Mouse (Mus musculus): ENCODE measurements around the gene Gm20388. TPM values are rescaled to one million over a fixed set of nuclear protein-coding genes. Genes with fewer than 3 reads are reported as not detected.

The Gm20388 gene
- polyA plus RNA-seq, 1 experiment from 2014 or later: not detected

DNA sequence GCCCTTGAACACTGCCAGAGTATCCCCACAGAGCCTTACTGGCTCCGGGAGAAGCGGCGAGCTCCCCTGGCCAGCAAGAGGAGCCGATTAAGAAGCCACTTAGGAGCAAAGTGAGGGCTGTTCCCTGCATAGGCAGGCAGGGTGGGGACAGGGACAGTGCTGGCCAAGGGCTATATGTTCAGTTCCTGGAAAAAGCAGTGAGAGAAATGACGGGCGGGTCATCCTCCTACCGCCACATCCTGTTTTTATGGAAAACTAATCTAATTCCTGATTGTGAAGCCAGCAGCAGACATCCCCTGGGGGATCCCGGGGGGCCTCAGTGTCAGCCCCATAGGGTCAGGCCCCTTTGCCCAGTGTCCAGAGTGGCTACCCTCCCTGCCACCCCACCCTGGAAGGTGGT lies 2620.7 kb downstream of the Gm20388 start:
- no peak for ATAC-seq
- peaks cover 79% of the 10 kb centered on the region for H3K36me3 ChIP-seq
- no peaks in the 10 kb centered on the region for H3K27me3 ChIP-seq (replicated peaks)
- H3K9me3 ChIP-seq (replicated peaks): no peaks in the 10 kb centered on the region
- no peak overlapping the region for H3K4me2 ChIP-seq
- peak overlapping the region; percentile 32; the same call in 1 of the 2 replicates for H3K27ac ChIP-seq
- no peak overlapping the region for H3K9ac ChIP-seq
- H3K4me1 ChIP-seq: peaks cover 79% of the 10 kb centered on the region
- no peak overlapping the region for H3K4me3 ChIP-seq
- 80% methylated on average over 8 of the region's 8 CpGs for WGBS (ENCODE audit: insufficient replicate concordance)

DNA sequence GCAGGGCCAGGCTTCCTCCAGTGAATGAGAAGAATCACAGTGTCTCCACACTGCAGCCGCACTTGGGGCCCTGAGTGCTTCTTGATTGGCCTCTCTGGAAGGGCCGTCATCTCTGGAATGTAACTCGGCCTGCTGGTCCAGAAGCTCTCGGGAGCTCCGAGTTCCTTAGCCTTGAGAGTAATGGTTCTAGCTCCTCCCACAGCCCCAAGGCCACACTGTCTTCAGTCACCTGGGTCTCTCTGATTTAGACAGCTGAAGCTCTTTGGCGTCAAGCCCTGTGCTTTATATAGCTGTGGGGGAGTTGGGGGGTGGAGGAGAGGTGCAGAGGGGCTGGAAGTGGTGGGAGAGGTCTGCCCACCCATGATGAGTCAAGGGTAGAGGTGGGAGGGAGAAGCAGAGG lies 2626.4 kb downstream of the Gm20388 start:
- H3K4me3 ChIP-seq: peak overlapping the region; percentile 39

DNA sequence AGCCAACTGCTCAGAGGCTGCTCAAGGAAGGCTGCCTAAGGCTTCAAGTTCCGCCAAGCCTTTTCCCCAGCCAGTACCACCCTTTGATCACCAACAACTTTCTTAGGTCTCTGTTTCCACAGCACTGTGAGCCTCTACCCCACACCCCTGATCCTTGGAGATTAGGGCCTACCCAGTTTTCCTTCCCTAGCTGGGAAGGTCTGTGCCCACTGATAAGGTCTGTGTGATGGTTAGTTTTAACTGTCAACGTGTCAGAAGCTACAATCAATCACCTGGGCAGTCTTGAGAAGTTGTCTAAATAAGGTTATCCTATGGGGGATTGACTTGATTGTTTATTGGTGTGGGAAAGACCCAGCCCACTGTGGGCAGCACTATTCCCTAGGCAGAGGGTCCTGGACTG lies 2627.2 kb downstream of the Gm20388 start:
- peak overlapping the region; percentile 71 for H3K9ac ChIP-seq
- 23% methylated on average over 2 of the region's 2 CpGs for WGBS (ENCODE audit: insufficient replicate concordance)
- H3K4me1 ChIP-seq: peaks cover 95% of the 10 kb centered on the region
- peaks cover 67% of the 10 kb centered on the region for H3K36me3 ChIP-seq
- no peaks in the 10 kb centered on the region for H3K27me3 ChIP-seq (replicated peaks)
- H3K9me3 ChIP-seq (replicated peaks): no peaks in the 10 kb centered on the region
- H3K27ac ChIP-seq: peak overlapping the region; percentile 95
- H3K4me3 ChIP-seq: peak overlapping the region; percentile 39
- peak overlapping the region; percentile 80 for H3K4me2 ChIP-seq
- ATAC-seq: peak; percentile 94

More for the DNA sequence above, 2626.4 kb downstream of the Gm20388 start:
- no peaks in the 10 kb centered on the region for H3K27me3 ChIP-seq (replicated peaks)
- peak; percentile 4; the same call in 1 of the 2 replicates for ATAC-seq
- peak overlapping the region; percentile 95 for H3K27ac ChIP-seq
- peaks cover 67% of the 10 kb centered on the region for H3K36me3 ChIP-seq
- H3K4me1 ChIP-seq: peaks cover 95% of the 10 kb centered on the region
- H3K9me3 ChIP-seq (replicated peaks): no peaks in the 10 kb centered on the region
- WGBS (ENCODE audit: insufficient replicate concordance): 38% methylated on average over 6 of the region's 6 CpGs
- H3K4me2 ChIP-seq: peak overlapping the region; percentile 80
- peak overlapping the region; percentile 71 for H3K9ac ChIP-seq

DNA sequence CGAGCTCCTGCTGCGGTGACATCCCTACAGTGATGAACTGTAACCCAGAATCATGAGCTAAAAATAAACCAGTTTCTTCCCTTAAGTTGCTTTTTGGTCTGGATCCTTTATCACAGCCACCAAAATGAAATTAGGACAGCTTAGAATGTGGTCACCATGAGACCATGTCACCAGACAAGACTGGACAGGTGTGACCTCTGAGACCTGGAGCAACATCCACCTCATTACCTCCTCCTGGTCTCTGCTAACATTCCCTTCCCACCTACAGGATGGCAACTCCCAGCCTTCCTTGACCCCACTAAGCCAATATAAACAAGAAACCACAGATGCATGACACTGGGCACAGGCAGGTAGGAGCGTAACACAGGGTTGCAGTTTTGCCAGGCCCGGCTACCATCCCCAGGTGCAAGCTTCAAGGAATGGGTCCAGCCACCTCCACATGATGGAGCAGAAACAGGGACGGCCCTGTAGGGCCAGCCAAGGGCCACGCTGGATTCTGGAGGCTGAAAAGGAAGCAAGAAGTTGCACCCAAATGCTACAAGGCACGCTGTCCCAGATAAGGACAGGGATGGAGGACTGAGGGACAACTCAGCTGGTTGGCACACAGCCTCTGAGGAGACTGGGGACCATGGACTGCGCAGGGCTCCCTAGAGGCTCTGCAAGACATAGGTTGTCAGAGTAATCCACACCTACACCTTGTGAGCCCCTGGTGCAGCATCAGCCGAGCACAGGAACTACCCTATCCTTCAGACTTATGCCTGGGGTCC lies 2627.9 kb downstream of the Gm20388 start:
- Histone ChIP-seq H3K9me3 (replicated peaks) (no peaks in the 10 kb centered on the region), H3K4me3 (peak overlapping the region; percentile 39), H3K4me1 (peaks cover 95% of the 10 kb centered on the region), H3K9ac (peak overlapping the region; percentile 71), H3K27ac (peak overlapping the region; percentile 95), H3K4me2 (peak overlapping the region; percentile 80), H3K27me3 (replicated peaks) (no peaks in the 10 kb centered on the region), H3K36me3 (peaks cover 68% of the 10 kb centered on the region)
- ATAC-seq: peak; percentile 36
- WGBS (ENCODE audit: insufficient replicate concordance): 58% methylated on average over 9 of the region's 9 CpGs

DNA sequence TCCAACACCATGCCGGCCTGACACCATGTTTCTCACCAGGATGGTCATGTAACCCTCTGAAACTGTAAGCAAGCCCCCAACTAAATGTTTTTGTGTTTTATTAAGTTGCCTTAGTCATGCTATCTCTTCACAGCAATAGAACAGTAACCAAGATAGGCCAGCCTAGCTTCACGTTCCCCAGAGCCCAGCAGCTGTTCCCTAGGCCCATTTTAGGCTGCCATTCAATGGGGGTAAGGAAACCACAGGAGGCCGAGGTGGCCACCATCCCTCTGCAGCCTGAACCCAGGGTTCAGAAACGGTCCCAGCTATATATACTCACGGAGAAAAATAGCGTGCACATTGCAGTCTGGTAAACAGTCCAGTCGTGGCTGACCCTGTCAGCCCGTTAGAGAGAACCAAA lies 2633.5 kb downstream of the Gm20388 start:
- ATAC-seq: no peak
- H3K9ac ChIP-seq: peak overlapping the region; percentile 99; the same call in 1 of the 2 replicates
- peak overlapping the region; percentile 98 for H3K27ac ChIP-seq
- no peak overlapping the region for H3K4me3 ChIP-seq
- 76% methylated on average over 8 of the region's 8 CpGs for WGBS (ENCODE audit: insufficient replicate concordance)
- H3K27me3 ChIP-seq (replicated peaks): no peaks in the 10 kb centered on the region
- H3K9me3 ChIP-seq (replicated peaks): no peaks in the 10 kb centered on the region
- peaks cover 69% of the 10 kb centered on the region for H3K36me3 ChIP-seq
- H3K4me1 ChIP-seq: peaks cover 100% of the 10 kb centered on the region
- peak overlapping the region; percentile 98; the same call in 1 of the 2 replicates for H3K4me2 ChIP-seq

DNA sequence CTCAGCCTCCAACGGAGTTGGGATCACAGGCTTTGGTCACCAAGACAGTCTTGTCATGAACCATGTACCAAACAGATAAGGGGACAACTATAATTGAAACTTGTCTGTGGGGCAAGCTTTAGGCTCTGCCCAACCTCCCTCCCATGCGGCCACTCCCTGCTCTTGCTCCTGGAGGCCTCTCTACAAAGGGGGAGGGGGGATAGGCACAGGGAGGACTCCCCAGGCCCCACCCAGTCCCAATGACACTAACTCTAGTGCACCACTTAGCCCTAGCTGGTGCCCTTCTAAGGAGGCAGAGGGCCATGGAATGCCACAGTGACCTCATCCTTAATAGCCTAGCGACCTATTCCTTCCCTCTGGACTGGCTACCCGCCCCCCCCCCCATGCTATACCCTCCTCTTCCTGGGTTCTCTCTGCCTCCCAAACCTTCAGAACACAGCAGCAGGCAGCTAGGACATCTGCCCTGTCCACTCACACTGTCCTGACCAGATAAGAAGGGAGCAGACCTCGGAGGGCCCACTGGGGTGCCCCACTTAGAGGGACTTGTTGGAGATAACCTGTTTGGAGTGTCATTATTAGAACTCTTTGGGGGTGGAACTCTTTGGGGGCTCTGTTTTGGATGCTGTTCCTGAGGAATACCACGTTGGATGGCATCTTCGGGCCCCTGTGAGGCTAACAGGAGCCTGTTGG lies 2635.6 kb downstream of the Gm20388 start:
- Histone ChIP-seq H3K9me3 (replicated peaks) (no peaks in the 10 kb centered on the region), H3K27me3 (replicated peaks) (no peaks in the 10 kb centered on the region), H3K27ac (peak overlapping the region; percentile 98), H3K4me1 (peaks cover 91% of the 10 kb centered on the region), H3K9ac (peak overlapping the region; percentile 99), H3K36me3 (peaks cover 54% of the 10 kb centered on the region), H3K4me3 (peak overlapping the region; percentile 93), H3K4me2 (peak overlapping the region; percentile 98)
- ATAC-seq: peak; percentile 88
- 21% methylated on average over 7 of the region's 7 CpGs for WGBS (ENCODE audit: insufficient replicate concordance)

DNA sequence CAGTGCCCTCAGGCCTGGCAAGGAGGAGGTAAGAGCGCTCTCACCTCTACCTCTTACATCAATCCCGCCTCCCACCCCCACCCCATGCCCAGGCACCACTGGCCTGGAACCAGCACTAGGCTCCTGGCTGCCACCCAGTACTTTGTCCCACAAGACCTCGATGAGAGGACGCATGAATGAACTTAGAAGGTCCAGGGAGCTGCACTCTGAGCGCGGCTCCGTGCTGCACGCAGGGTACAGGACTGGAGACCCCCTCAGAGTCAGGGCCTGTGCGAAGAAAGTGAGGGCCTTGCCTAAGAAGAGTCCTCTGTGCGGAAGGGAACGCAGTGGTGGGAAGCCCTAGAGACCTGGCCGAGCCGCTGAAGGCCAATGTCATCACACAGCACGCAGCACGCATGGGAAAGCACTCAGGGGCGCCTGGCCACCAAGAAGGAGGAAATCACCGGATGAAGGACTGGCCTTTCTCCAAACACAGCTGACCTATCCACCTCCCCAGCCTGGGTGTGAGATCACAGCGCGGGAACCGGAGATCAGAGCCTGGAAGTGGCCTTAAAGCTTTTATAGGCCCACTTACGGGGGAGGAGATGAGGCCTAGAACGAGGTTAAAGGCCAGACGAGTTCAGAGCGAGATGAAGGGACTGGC lies 2636.3 kb downstream of the Gm20388 start:
- peaks cover 47% of the 10 kb centered on the region for H3K36me3 ChIP-seq
- H3K27ac ChIP-seq: peak overlapping the region; percentile 98
- no peaks in the 10 kb centered on the region for H3K27me3 ChIP-seq (replicated peaks)
- WGBS (ENCODE audit: insufficient replicate concordance): 61% methylated on average over 24 of the region's 24 CpGs
- ATAC-seq: no peak
- peak overlapping the region; percentile 93 for H3K4me3 ChIP-seq
- peaks cover 87% of the 10 kb centered on the region for H3K4me1 ChIP-seq
- peak overlapping the region; percentile 99 for H3K9ac ChIP-seq
- H3K4me2 ChIP-seq: peak overlapping the region; percentile 98
- no peaks in the 10 kb centered on the region for H3K9me3 ChIP-seq (replicated peaks)

DNA sequence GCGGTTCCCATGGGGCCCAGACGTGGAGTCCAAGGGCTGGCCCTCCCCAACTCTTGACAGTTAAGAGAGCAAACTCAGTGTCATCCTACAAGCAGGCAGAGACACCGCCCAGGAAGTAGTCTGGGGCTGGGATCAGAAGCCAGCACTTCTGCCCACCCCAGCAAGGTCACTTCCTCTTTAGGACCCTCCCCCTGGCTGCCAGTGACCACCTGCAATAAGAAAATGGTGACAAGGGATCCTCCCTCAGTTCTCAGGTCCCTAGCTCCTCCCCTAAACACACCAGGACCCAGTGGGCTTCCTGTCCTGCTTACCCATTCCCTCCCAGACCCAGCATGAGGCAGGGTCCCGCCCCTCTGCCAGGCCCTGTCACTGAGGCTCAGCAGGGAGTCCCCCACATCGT lies 2637.2 kb downstream of the Gm20388 start:
- no peaks in the 10 kb centered on the region for H3K9me3 ChIP-seq (replicated peaks)
- H3K4me2 ChIP-seq: peak overlapping the region; percentile 98
- peak overlapping the region; percentile 93 for H3K4me3 ChIP-seq
- peaks cover 81% of the 10 kb centered on the region for H3K4me1 ChIP-seq
- H3K9ac ChIP-seq: peak overlapping the region; percentile 99
- H3K36me3 ChIP-seq: peaks cover 38% of the 10 kb centered on the region
- H3K27ac ChIP-seq: peak overlapping the region; percentile 98
- no peaks in the 10 kb centered on the region for H3K27me3 ChIP-seq (replicated peaks)
- peak; percentile 71 for ATAC-seq
- 4% methylated on average over 5 of the region's 5 CpGs for WGBS (ENCODE audit: insufficient replicate concordance)

DNA sequence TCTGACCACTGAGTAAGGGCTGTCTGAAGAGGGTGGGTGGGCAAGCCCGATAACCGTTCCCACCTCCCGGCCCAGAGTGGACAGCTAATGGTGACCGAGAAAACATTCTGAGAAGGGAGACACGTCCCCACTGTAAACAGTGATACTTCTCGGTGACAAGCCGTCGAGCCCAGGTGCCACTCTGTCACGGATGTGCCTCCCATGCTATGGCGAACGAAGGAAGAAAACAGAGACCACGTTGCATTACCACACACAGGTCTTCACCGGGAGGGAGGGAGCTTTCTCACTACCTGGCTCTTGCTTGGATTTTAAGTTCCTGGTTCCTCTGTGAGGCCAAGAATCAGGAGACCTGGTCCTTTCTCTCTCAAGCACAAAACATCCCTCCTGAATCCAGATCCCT lies 2637.7 kb downstream of the Gm20388 start:
- H3K9ac ChIP-seq: peak overlapping the region; percentile 99
- 27% methylated on average over 13 of the region's 13 CpGs for WGBS (ENCODE audit: insufficient replicate concordance)

DNA sequence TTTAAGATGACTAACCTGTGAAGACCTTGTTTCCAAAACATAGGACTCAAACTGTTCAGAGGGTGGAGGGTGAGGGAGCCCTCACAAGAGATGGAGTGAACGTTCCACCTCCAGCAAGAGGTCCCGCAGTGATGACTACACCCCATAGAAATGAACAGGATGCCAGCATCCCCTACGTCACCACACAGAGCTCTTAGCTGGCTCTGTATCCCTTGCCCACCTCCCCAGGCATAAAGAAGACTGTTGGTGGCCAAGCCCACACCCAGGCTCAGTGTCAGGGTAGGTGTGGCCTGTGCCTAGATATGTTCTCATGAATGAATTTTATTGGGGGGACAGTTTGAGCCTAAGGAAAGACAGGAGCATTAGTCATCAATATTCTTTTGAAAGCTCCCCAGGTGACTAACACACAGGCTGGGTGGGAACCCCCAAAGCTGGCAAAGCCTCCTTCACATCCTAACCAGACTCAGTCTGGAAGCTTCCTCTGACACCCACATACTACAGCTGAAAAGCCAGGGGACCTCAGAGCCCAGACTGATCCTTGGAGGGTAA lies 2638.3 kb downstream of the Gm20388 start:
- no peaks in the 10 kb centered on the region for H3K9me3 ChIP-seq (replicated peaks)
- H3K4me2 ChIP-seq: peak overlapping the region; percentile 98
- no peak for ATAC-seq
- H3K36me3 ChIP-seq: peaks cover 27% of the 10 kb centered on the region
- no peaks in the 10 kb centered on the region for H3K27me3 ChIP-seq (replicated peaks)
- H3K27ac ChIP-seq: peak overlapping the region; percentile 98
- H3K9ac ChIP-seq: peak overlapping the region; percentile 99
- WGBS (ENCODE audit: insufficient replicate concordance): 65% methylated on average over 3 of the region's 3 CpGs
- peak overlapping the region; percentile 93 for H3K4me3 ChIP-seq
- peaks cover 77% of the 10 kb centered on the region for H3K4me1 ChIP-seq

More for the DNA sequence above, 2637.7 kb downstream of the Gm20388 start:
- Histone ChIP-seq H3K27ac (peak overlapping the region; percentile 98), H3K4me2 (peak overlapping the region; percentile 98), H3K4me1 (peaks cover 77% of the 10 kb centered on the region), H3K27me3 (replicated peaks) (no peaks in the 10 kb centered on the region), H3K36me3 (peaks cover 33% of the 10 kb centered on the region), H3K9me3 (replicated peaks) (no peaks in the 10 kb centered on the region), H3K4me3 (peak overlapping the region; percentile 93)
- ATAC-seq: no peak

DNA sequence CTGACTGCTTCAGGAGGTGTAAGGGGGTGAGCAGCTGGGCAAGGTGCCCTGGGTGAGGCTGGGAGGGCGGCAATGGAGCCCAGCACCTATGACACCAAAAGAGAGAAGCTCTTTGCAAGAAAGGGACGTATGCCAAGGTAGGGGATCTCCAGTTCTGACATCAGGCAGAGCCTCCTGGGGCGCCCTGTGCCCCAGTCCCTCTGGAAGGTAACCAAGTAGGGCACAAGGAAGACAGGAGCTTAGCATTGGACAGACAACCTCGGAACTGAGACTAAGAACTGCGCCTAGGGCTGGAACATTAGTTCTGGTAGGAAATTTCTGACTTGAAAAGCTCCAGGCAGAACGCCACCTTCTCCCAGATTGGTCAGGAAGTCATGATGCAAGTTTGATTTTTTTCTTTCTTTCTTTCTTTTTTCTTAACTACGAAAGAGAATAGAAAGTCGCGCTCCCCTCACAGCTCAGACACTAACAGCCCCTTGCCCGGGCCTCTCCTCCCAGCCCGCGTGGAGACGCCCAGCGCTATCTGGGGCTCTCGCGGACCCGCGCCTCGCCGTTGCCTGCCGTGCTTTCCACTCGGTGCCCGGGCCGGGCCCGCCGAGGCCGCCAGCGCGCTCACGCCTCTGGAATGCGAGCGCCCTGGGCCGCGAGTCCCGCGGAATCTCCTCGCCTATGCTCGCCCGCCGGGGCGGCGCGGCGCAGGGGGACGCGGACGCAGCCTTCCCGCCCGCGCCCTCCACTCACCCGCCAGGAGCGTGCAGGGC lies 2639.8 kb downstream of the Gm20388 start:
- Histone ChIP-seq H3K27ac (peak overlapping the region; percentile 98), H3K36me3 (peaks cover 14% of the 10 kb centered on the region), H3K9ac (peak overlapping the region; percentile 99), H3K4me1 (peaks cover 77% of the 10 kb centered on the region), H3K27me3 (replicated peaks) (no peaks in the 10 kb centered on the region), H3K9me3 (replicated peaks) (no peaks in the 10 kb centered on the region), H3K4me2 (peak overlapping the region; percentile 98), H3K4me3 (peak overlapping the region; percentile 93)
- ATAC-seq: peak; percentile 22; the same call in 1 of the 2 replicates
- 2% methylated on average over 52 of the region's 52 CpGs for WGBS (ENCODE audit: insufficient replicate concordance)

All from liver, embryonic 12.5 days (tissue).